Mouse (Mus musculus) E14TG2a.4 (cell line): ENCODE measurements around the gene Tanc2.

ENCODE experiments used
- CTCF ChIP-seq: conservative IDR thresholded peaks from 2 replicates; pipeline ENCODE4 v1.5.1; 2014; ENCODE audit warnings: low read length
- POU5F1 ChIP-seq: IDR thresholded peaks from 2 replicates; pipeline ENCODE4 v1.6.1; 2014; ENCODE audit warnings: low read length, borderline replicate concordance

- TF ChIP-seq CTCF, result no peak
- no peak for TF ChIP-seq POU5F1
Measured at GRCm38 (mm10) chr11:105804776-105805175, 215.0 kb downstream of the Tanc2 start.
